Mouse (Mus musculus): ENCODE results near the gene Nmi.

Gene Nmi

GRCm38 (mm10) chr2:51948105-51948830, 25.0 kb downstream of the Nmi start:
- intact Hi-C loops (cut with DNase I), result no loop called here

- intact Hi-C loops (cut with DNase I), result no loop called here
Observed at GRCm38 (mm10) chr2:51945812-51946211, 27.5 kb downstream of the Nmi start.

GRCm38 (mm10) chr2:51941832-51942231, 31.5 kb downstream of the Nmi start:
- intact Hi-C loops (cut with DNase I), result no loop called here

GRCm38 (mm10) chr2:51938750-51939149, 34.5 kb downstream of the Nmi start:
- intact Hi-C loops (cut with DNase I), result loop anchor here (5.0 kb wide), 1 partner anchor 34 kb away; the partner anchor contains the start of gene Nmi

- intact Hi-C loops (cut with DNase I), result loop anchor here (5.0 kb wide), 1 partner anchor 35 kb away; the partner anchor contains the start of gene Nmi
Observed at GRCm38 (mm10) chr2:51937004-51937403, 36.3 kb downstream of the Nmi start.

- intact Hi-C loops (cut with DNase I), result loop anchor here (5.0 kb wide), 1 partner anchor 36 kb away; the partner anchor contains the start of gene Nmi
Observed at GRCm38 (mm10) chr2:51936585-51936984, 36.7 kb downstream of the Nmi start.

- intact Hi-C loops (cut with DNase I), result loop anchor here (5.0 kb wide), 1 partner anchor 36 kb away; the partner anchor contains the start of gene Nmi
Observed at GRCm38 (mm10) chr2:51935921-51936320, 37.4 kb downstream of the Nmi start.

GRCm38 (mm10) chr2:51934574-51935334, 38.5 kb downstream of the Nmi start, which contains the start of gene Rbm43:
TSS of gene Rbm43 (minus strand) at chr2:51935163.
- intact Hi-C loops (cut with DNase I), result loop anchor here (5.0 kb wide), 2 partner anchors 38 to 138 kb away; partner anchors contain the start of genes Nmi and Rif1

- intact Hi-C loops (cut with DNase I), result loop anchor here (5.0 kb wide), 1 partner anchor 139 kb away; the partner anchor contains the start of gene Rif1
Observed at GRCm38 (mm10) chr2:51933341-51934134, 39.8 kb downstream of the Nmi start.

- intact Hi-C loops (cut with DNase I), result loop anchor here (5.0 kb wide), 1 partner anchor 141 kb away; the partner anchor contains the start of gene Rif1
Observed at GRCm38 (mm10) chr2:51931241-51931640, 42.1 kb downstream of the Nmi start.

- intact Hi-C loops (cut with DNase I), result loop anchor here (5.0 to 10.0 kb wide), 3 partner anchors 760 to 1608 kb away; no protein-coding TSS in a partner anchor
Observed at GRCm38 (mm10) chr2:51914944-51915680, 58.2 kb downstream of the Nmi start.

- intact Hi-C loops (cut with DNase I), result loop anchor here (5.0 to 10.0 kb wide), 3 partner anchors 760 to 1607 kb away; no protein-coding TSS in a partner anchor
Observed at GRCm38 (mm10) chr2:51914532-51914931, 58.8 kb downstream of the Nmi start.

GRCm38 (mm10) chr2:51912740-51913139, 60.6 kb downstream of the Nmi start:
- intact Hi-C loops (cut with DNase I), result loop anchor here (5.0 to 10.0 kb wide), 3 partner anchors 758 to 1605 kb away; no protein-coding TSS in a partner anchor

GRCm38 (mm10) chr2:51911864-51912263, 61.4 kb downstream of the Nmi start:
- intact Hi-C loops (cut with DNase I), result loop anchor here (5.0 to 10.0 kb wide), 3 partner anchors 757 to 1605 kb away; no protein-coding TSS in a partner anchor

- intact Hi-C loops (cut with DNase I), result no loop called here
Observed at GRCm38 (mm10) chr2:51907538-51908110, 65.7 kb downstream of the Nmi start.

- intact Hi-C loops (cut with DNase I), result no loop called here
Observed at GRCm38 (mm10) chr2:51905637-51906036, 67.7 kb downstream of the Nmi start.

All from adrenal gland (tissue).